Mouse (Mus musculus): ENCODE data around the gene Pex6. TPM values are rescaled to one million over a fixed set of nuclear protein-coding genes. Genes with fewer than 3 reads are reported as not detected.
A peak's percentile ranks its signal among the peaks of the same experiment; 100 is the strongest.

The Pex6 gene
- polyA plus RNA-seq, 1 experiment from 2014 or later, result 29.4 TPM

- ATAC-seq (ENCODE audit: insufficient number of reproducible peaks, low FRiP score, low TSS enrichment, low read depth), result peak; percentile 98
- Histone ChIP-seq H3K27me3 (no peaks in the 10 kb centered on the region), H3K4me1 (peaks cover 24% of the 10 kb centered on the region), H3K9ac (peak within 1 kb of the TSS; percentile 75), H3K27ac (peak within 1 kb of the TSS; percentile 94), H3K36me3 (peaks cover 56% of the 10 kb centered on the region), H3K4me3 (peak within 1 kb of the TSS; percentile 94), H3K9me3 (no peaks in the 10 kb centered on the region), H3K4me2 (peak within 1 kb of the TSS; percentile 65)
- WGBS, result under 1% methylated on average over 49 of the region's 49 CpGs
Measured at GRCm38 (mm10) chr17:46680760-46681373, 30.4 kb upstream of the Pex6 start, which contains the start of gene Klhdc3. TSS of gene Klhdc3 (minus strand) at chr17:46680914.

- H3K9ac ChIP-seq, result peak overlapping the region; percentile 21
- no peaks in the 10 kb centered on the region for H3K27me3 ChIP-seq
- H3K27ac ChIP-seq, result peak overlapping the region; percentile 82
- peak overlapping the region; percentile 65 for H3K4me2 ChIP-seq
- WGBS, result 20% methylated on average over 12 of the region's 12 CpGs
- H3K4me1 ChIP-seq, result peaks cover 24% of the 10 kb centered on the region
- H3K9me3 ChIP-seq, result no peaks in the 10 kb centered on the region
- ATAC-seq (ENCODE audit: insufficient number of reproducible peaks, low FRiP score, low TSS enrichment, low read depth), result no peak
- peaks cover 56% of the 10 kb centered on the region for H3K36me3 ChIP-seq
- H3K4me3 ChIP-seq, result peak overlapping the region; percentile 94
Measured at GRCm38 (mm10) chr17:46681466-46682118, 29.7 kb upstream of the Pex6 start.

DNA sequence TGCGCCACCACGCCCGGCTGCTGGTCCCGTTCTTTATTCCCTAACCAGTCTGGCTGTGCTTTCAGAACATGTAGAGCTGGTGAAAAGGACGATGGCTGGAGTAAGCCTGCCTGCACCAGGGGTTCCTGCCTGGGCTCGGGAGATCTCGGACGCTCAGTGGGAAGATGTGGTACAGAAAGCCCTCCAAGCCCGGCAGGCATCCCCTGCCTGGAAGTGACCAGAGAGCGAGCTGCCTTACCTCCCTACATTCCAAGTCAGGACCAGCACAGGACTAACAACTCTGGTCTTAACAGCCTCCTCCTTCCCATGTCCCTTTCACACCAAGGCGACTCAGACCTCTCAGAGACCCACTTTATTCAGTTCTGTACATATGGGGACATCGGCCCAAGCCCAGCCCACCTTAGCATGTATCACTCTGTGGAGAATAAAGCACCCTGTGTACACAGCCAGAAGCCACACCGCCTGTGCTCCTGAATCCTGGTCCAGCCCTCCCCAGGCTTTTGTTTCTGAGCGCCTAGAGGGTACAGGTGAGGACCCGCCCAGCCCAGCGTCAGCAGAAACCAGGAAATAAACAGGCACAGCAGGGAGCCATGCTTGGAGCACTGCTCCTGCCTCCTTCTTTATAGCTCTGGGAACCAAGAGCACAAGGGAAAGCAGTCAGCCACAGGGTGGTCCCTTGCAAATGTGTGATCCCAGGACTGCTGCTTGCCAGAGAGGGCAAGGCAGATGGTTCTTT is 28.4 kb upstream of the Pex6 start:
- peaks cover 56% of the 10 kb centered on the region for H3K36me3 ChIP-seq
- WGBS, result 82% methylated on average over 16 of the region's 16 CpGs
- H3K4me1 ChIP-seq, result peaks cover 24% of the 10 kb centered on the region
- ATAC-seq (ENCODE audit: insufficient number of reproducible peaks, low FRiP score, low TSS enrichment, low read depth), result no peak
- no peaks in the 10 kb centered on the region for H3K27me3 ChIP-seq
- no peak overlapping the region for H3K9ac ChIP-seq
- no peak overlapping the region for H3K4me3 ChIP-seq
- no peak overlapping the region for H3K4me2 ChIP-seq
- H3K9me3 ChIP-seq, result no peaks in the 10 kb centered on the region
- H3K27ac ChIP-seq, result no peak overlapping the region

- Histone ChIP-seq H3K4me2 (no peak overlapping the region), H3K9me3 (no peaks in the 10 kb centered on the region), H3K4me3 (no peak overlapping the region), H3K9ac (no peak overlapping the region), H3K27ac (no peak overlapping the region), H3K4me1 (peaks cover 9% of the 10 kb centered on the region), H3K27me3 (no peaks in the 10 kb centered on the region), H3K36me3 (peaks cover 58% of the 10 kb centered on the region)
- 86% methylated on average over 6 of the region's 6 CpGs for WGBS
- ATAC-seq (ENCODE audit: insufficient number of reproducible peaks, low FRiP score, low TSS enrichment, low read depth), result no peak
Measured at GRCm38 (mm10) chr17:46685913-46686312, 25.4 kb upstream of the Pex6 start.

- H3K4me2 ChIP-seq, result no peak overlapping the region
- H3K4me3 ChIP-seq, result no peak overlapping the region
- 93% methylated on average over 12 of the region's 12 CpGs for WGBS
- no peaks in the 10 kb centered on the region for H3K9me3 ChIP-seq
- ATAC-seq (ENCODE audit: insufficient number of reproducible peaks, low FRiP score, low TSS enrichment, low read depth), result no peak
- peaks cover 42% of the 10 kb centered on the region for H3K36me3 ChIP-seq
- H3K4me1 ChIP-seq, result no peaks in the 10 kb centered on the region
- H3K9ac ChIP-seq, result no peak overlapping the region
- H3K27me3 ChIP-seq, result no peaks in the 10 kb centered on the region
- H3K27ac ChIP-seq, result no peak overlapping the region
Measured at GRCm38 (mm10) chr17:46690665-46691064, 20.6 kb upstream of the Pex6 start.

GRCm38 (mm10) chr17:46691390-46691789 is 19.9 kb upstream of the Pex6 start:
- WGBS, result 91% methylated on average over 2 of the region's 2 CpGs
- Histone ChIP-seq H3K9me3 (no peaks in the 10 kb centered on the region), H3K27ac (no peak overlapping the region), H3K9ac (no peak overlapping the region), H3K4me2 (no peak overlapping the region), H3K27me3 (no peaks in the 10 kb centered on the region), H3K4me1 (no peaks in the 10 kb centered on the region), H3K4me3 (no peak overlapping the region), H3K36me3 (peaks cover 40% of the 10 kb centered on the region)
- ATAC-seq (ENCODE audit: insufficient number of reproducible peaks, low FRiP score, low TSS enrichment, low read depth), result no peak

DNA sequence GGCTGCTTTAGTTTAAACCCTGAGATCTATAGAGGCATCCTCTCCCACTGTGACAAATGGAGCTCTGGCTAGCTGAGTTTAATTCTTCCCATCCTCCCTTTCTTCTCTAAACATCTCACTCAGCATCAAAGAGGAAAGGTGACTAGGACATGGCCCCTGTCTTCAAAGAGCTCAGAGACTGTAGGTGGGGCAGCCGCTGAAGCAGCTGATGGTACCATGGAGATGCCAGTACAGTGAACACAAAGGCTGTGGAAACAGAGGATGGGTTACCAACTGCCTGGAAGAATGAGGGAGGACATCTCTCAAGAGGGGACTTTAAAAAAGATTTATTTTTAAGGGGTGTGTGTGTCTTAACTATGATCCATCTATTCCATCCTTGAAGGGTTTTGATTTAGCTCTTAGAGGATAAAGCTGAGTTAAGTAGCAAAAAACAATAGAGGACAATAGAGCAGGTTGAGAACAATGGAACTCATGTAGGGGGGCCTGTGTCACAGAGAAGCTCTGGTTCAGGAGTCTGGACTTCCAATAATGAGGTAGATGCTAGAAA is 16.7 kb upstream of the Pex6 start:
- H3K27ac ChIP-seq, result no peak overlapping the region
- H3K4me2 ChIP-seq, result no peak overlapping the region
- ATAC-seq (ENCODE audit: insufficient number of reproducible peaks, low FRiP score, low TSS enrichment, low read depth), result no peak
- peaks cover 37% of the 10 kb centered on the region for H3K36me3 ChIP-seq
- H3K4me1 ChIP-seq, result no peaks in the 10 kb centered on the region
- no peak overlapping the region for H3K9ac ChIP-seq
- H3K9me3 ChIP-seq, result no peaks in the 10 kb centered on the region
- H3K4me3 ChIP-seq, result no peak overlapping the region
- 70% methylated on average over 1 of the region's 1 CpGs for WGBS
- no peaks in the 10 kb centered on the region for H3K27me3 ChIP-seq

GRCm38 (mm10) chr17:46698515-46698914 is 12.7 kb upstream of the Pex6 start:
- Histone ChIP-seq H3K9ac (no peak overlapping the region), H3K9me3 (no peaks in the 10 kb centered on the region), H3K27ac (no peak overlapping the region), H3K36me3 (peaks cover 31% of the 10 kb centered on the region), H3K4me2 (no peak overlapping the region), H3K4me1 (peaks cover 26% of the 10 kb centered on the region), H3K27me3 (no peaks in the 10 kb centered on the region), H3K4me3 (no peak overlapping the region)
- 84% methylated on average over 6 of the region's 6 CpGs for WGBS
- no peak for ATAC-seq (ENCODE audit: insufficient number of reproducible peaks, low FRiP score, low TSS enrichment, low read depth)

DNA sequence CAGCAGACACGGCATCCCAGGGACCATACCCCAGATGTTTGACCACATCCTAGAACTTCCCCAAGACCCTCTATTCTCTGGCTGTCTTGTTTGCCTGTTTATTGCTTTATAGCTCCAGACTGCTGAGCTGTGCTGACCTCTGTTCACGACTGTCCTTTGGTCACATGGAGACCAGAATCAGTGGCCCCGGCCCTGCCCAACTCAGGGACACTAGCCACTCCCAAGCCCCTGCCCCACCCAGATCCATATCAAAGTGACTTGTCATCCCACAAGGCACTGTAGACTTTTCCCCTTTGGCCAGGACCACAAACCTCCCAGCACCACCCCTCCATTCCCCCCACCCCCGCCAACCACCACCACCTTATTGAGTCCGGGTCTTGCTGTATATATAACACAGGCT is 12.0 kb upstream of the Pex6 start:
- WGBS, result 51% methylated on average over 5 of the region's 5 CpGs
- no peak overlapping the region for H3K27ac ChIP-seq
- H3K4me3 ChIP-seq, result no peak overlapping the region
- H3K9me3 ChIP-seq, result no peaks in the 10 kb centered on the region
- H3K36me3 ChIP-seq, result peaks cover 29% of the 10 kb centered on the region
- H3K4me1 ChIP-seq, result peaks cover 32% of the 10 kb centered on the region
- H3K9ac ChIP-seq, result no peak overlapping the region
- no peak overlapping the region for H3K4me2 ChIP-seq
- ATAC-seq (ENCODE audit: insufficient number of reproducible peaks, low FRiP score, low TSS enrichment, low read depth), result no peak
- H3K27me3 ChIP-seq, result no peaks in the 10 kb centered on the region

DNA sequence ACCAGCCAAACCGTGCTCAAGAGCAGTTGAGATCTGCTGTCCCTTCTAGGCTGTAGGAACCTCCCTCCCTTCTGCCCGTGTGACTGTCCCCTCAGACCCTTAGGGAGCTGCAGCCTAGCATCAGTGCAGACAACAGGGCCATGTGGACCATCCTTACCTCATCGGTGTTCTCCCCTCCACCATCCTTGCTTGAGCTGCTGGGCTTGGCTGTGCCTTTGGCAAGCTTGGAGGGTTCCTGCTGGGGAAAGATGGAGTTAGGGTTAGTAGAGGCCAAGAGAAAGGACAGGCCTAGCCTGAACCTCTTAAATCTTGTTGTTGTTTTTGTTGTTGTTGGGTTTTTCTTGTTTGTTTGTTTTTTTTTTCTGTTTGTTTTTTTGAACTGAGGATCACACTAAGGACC is 11.4 kb upstream of the Pex6 start:
- 84% methylated on average over 3 of the region's 3 CpGs for WGBS
- Histone ChIP-seq H3K4me2 (no peak overlapping the region), H3K9ac (no peak overlapping the region), H3K27ac (no peak overlapping the region), H3K9me3 (no peaks in the 10 kb centered on the region), H3K36me3 (peaks cover 29% of the 10 kb centered on the region), H3K4me1 (peaks cover 32% of the 10 kb centered on the region), H3K4me3 (no peak overlapping the region), H3K27me3 (no peaks in the 10 kb centered on the region)
- no peak for ATAC-seq (ENCODE audit: insufficient number of reproducible peaks, low FRiP score, low TSS enrichment, low read depth)

DNA sequence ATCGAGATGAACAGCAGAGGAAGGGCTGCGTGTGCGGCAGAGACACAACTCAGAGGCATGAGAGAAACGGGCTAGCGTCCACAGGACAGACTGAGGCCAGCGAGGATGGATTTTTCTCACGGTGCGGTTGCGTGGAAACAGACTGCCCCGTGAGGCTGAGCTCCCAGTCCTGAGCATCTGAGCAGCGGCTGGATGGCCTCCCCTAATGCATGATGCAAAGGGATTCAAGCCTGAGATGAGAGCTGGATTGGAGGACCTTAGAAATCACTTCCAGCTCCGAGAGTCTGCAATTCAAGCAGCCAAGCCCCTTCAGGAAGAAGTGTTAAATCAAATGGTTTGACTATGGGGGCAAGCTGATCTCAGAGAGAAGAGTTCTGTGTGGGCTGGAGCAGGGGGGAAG is 9.8 kb upstream of the Pex6 start:
- H3K4me3 ChIP-seq, result no peak overlapping the region
- ATAC-seq (ENCODE audit: insufficient number of reproducible peaks, low FRiP score, low TSS enrichment, low read depth), result no peak
- 83% methylated on average over 12 of the region's 12 CpGs for WGBS
- 0 out of 2 replicates have a peak overlapping the region, but pooled peaks have one; percentile 3 for H3K4me2 ChIP-seq
- H3K27ac ChIP-seq, result peak overlapping the region; percentile 22; the same call in 1 of the 2 replicates
- no peaks in the 10 kb centered on the region for H3K27me3 ChIP-seq
- no peaks in the 10 kb centered on the region for H3K9me3 ChIP-seq
- peaks cover 23% of the 10 kb centered on the region for H3K36me3 ChIP-seq
- H3K9ac ChIP-seq, result no peak overlapping the region
- H3K4me1 ChIP-seq, result peaks cover 38% of the 10 kb centered on the region

GRCm38 (mm10) chr17:46702100-46702499 is 9.2 kb upstream of the Pex6 start:
- no peak overlapping the region for H3K4me3 ChIP-seq
- H3K27ac ChIP-seq, result no peak overlapping the region
- ATAC-seq (ENCODE audit: insufficient number of reproducible peaks, low FRiP score, low TSS enrichment, low read depth), result no peak
- peaks cover 22% of the 10 kb centered on the region for H3K36me3 ChIP-seq
- WGBS, result 80% methylated on average over 12 of the region's 12 CpGs
- H3K4me1 ChIP-seq, result peaks cover 38% of the 10 kb centered on the region
- no peak overlapping the region for H3K4me2 ChIP-seq
- H3K27me3 ChIP-seq, result no peaks in the 10 kb centered on the region
- H3K9me3 ChIP-seq, result no peaks in the 10 kb centered on the region
- H3K9ac ChIP-seq, result no peak overlapping the region

Measured in limb, embryonic 15.5 days (tissue).